Mouse (Mus musculus) hindbrain, embryonic 12.5 days (tissue): ENCODE measurements around the gene Stfa1. TPM values are rescaled to one million over a fixed set of nuclear protein-coding genes. Genes with fewer than 3 reads are reported as not detected.
"Not testable (repeated sequence)": the region's sequence is repeated elsewhere in the genome, so short reads cannot be mapped to it uniquely, and the experiment has no call there.

Experiments
- ATAC-seq: fragments of 200-750 bp; cut with Nextera tagmentation; 2 replicates; pipeline ENCODE4 v1.8.0; 2017; ENCODE audit warnings: moderate TSS enrichment; ENCODE audit not compliant: low FRiP score
- H3K27ac ChIP-seq: fragments of 300-500 bp; sonication (generic); 2 replicates; pipeline ENCODE4 v1.5.1; 2016; ENCODE audit warnings: mild to moderate bottlenecking
- H3K27me3 ChIP-seq: fragments of 300-500 bp; sonication (generic); 2 replicates; pipeline ENCODE4 v1.6.1; 2016; ENCODE audit warnings: mild to moderate bottlenecking
- H3K36me3 ChIP-seq: fragments of 300-500 bp; sonication (generic); 2 replicates; pipeline ENCODE4 v1.6.1; 2016; ENCODE audit warnings: mild to moderate bottlenecking
- H3K4me1 ChIP-seq: fragments of 300-500 bp; sonication (generic); 2 replicates; pipeline ENCODE4 v1.6.1; 2016
- H3K4me2 ChIP-seq: fragments of 300-500 bp; sonication (generic); replicated peaks from 2 replicates; pipeline ENCODE4 v1.6.1; 2016; ENCODE audit warnings: mild to moderate bottlenecking
- H3K4me3 ChIP-seq: fragments of 300-500 bp; sonication (generic); 2 replicates; pipeline ENCODE4 v1.5.1; 2016; ENCODE audit warnings: mild to moderate bottlenecking
- H3K9ac ChIP-seq: fragments of 300-500 bp; sonication (generic); 2 replicates; pipeline ENCODE4 v1.6.1; 2016; ENCODE audit warnings: mild to moderate bottlenecking, moderate library complexity
- H3K9me3 ChIP-seq: fragments of 300-500 bp; sonication (generic); replicated peaks from 2 replicates; pipeline ENCODE4 v1.6.1; 2016; ENCODE audit warnings: mild to moderate bottlenecking
- WGBS: fragments of 180-500 bp; shearing (Covaris S2); methylation state at CpG from one replicate; pipeline ENCODE4 v1.1.7; 2016; 5-methylcytosine and 5-hydroxymethylcytosine counted together
- polyA plus RNA-seq: library from polyadenylated mRNA; unstranded; fragments of >200 nt; fragmentation: Nextera tagmentation; extraction: Ambion mirVana; gene quantifications from 2 replicates; pipeline ENCODE4 v1.2.1, GENCODE M21; 2016

Stfa1 gene
- polyA plus RNA-seq, result 3.1 and 5.1 TPM in 2 replicates

DNA sequence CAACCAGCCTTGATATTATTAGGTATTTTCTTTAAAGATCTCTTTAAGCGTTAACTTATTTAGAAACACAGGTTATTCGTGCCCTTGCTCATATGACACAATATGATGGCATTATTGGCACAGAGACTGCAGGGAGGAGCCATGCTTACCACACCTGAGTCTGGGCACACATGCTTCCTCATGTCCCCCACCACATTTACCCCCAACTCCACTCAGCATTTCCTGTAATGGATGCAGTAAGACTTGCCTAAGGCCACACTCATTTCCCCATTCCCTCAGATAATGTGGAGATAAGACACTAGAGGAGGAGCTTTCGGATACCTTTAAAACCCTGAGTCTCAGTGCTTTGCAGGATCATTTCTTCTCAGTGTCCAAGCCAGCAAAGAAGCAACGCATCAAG lies at the start of gene Stfa1:
TSS of gene Stfa1 (plus strand) at position 156 of the 400 bp plus-strand sequence.
- H3K9me3 ChIP-seq, H3K27me3 ChIP-seq, H3K9ac ChIP-seq, ATAC-seq, H3K4me2 ChIP-seq, H3K4me1 ChIP-seq, H3K4me3 ChIP-seq, H3K27ac ChIP-seq, H3K36me3 ChIP-seq: not testable (repeated sequence)
- WGBS, result 95% methylated on average over 4 of the region's 4 CpGs

DNA sequence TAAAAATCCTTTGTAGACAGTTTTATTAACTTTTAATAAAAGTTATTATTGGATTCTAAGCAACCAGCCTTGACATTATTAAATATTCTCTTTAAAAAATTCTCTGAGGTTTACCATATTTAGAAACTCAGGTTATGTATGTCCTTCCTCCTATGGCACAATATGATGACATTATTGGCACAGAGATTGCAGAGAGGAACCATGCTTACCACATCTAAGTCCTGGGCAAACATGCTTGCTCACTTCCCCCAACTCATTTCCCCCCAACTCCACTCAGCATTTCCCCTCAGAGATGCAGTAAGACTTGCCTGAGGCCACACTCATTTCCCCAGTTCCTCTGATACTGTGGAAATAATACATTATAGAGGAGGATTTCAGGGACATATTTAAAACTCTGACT lies 16.2 kb upstream of the Stfa1 start:
- H3K4me1 ChIP-seq, H3K4me3 ChIP-seq, ATAC-seq, H3K4me2 ChIP-seq, H3K9ac ChIP-seq, H3K9me3 ChIP-seq, H3K27ac ChIP-seq, H3K27me3 ChIP-seq, H3K36me3 ChIP-seq: not testable (repeated sequence)

DNA sequence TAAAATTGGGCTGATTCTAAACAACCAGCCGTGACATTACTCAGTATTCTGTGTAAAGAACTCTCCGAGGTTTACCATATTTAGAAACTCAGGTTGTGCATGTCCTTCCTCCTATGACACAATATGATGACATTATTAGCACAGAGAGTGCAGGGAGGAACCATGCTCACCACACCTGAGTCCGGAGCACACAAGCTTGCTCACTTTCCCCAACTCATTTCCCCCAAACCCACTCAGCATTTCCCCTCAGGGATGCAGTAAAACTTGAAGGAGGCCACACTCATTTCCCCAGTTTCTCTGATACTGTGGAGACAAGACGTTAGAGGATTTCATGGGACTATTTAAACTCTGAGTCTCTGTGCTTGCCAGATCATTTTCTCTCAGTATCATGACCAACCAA lies 12.4 kb downstream of the Stfa1 start:
- H3K27me3 ChIP-seq, result no peaks in the 10 kb centered on the region
- WGBS, result 87% methylated on average over 4 of the region's 4 CpGs
- no peaks in the 10 kb centered on the region for H3K9me3 ChIP-seq
- H3K4me2 ChIP-seq, result no peak overlapping the region
- H3K4me3 ChIP-seq, result no peak overlapping the region
- no peaks in the 10 kb centered on the region for H3K4me1 ChIP-seq
- no peak for ATAC-seq
- no peak overlapping the region for H3K9ac ChIP-seq
- no peaks in the 10 kb centered on the region for H3K36me3 ChIP-seq
- no peak overlapping the region for H3K27ac ChIP-seq

DNA sequence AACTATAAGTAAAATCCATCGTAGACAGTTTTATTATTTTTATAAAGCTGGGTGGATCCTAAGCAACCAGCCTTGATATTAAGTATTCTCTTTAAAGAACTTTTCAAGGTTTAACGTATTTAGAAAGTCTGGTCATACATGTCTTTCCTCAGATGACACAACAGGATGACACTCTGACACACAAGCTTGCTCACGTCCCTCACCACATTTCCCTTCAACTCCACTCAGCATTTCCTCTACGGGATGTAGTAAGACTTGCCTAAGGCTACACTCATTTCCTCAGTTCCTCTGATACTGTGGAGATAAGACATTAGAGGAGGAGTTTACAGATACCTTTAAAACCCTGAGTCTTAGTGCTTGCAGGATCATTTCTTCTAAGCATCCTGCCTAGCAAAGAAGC lies 30.9 kb downstream of the Stfa1 start:
- H3K27ac ChIP-seq, result no peak overlapping the region
- H3K36me3 ChIP-seq, result no peaks in the 10 kb centered on the region
- H3K27me3 ChIP-seq, result no peaks in the 10 kb centered on the region
- no peak overlapping the region for H3K4me3 ChIP-seq
- WGBS, result 89% methylated on average over 4 of the region's 4 CpGs
- H3K9me3 ChIP-seq, result no peaks in the 10 kb centered on the region
- H3K9ac ChIP-seq, result no peak overlapping the region
- ATAC-seq, result no peak
- H3K4me2 ChIP-seq, result no peak overlapping the region
- H3K4me1 ChIP-seq, result no peaks in the 10 kb centered on the region

DNA sequence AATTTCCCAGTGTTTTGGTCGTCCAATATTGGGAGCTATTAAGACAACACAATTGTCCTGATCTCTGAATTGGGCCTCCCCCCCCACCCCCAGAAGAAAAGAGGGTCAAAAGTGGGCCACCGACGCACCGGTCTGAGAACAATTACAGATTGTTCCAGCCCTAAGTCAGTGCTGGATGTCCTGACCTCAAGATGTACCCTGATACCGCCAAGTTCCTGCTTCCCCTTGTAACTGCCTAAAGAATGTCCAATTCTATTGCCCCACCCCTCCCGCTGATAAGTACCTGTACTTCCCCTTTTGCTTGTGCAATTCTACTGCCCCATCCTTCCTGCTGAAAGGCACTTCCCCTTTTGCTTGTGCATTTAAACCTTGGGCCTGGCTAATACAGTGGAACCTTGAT lies 39.4 kb downstream of the Stfa1 start:
- not testable (repeated sequence) for H3K9me3 ChIP-seq, H3K36me3 ChIP-seq, H3K27ac ChIP-seq, H3K9ac ChIP-seq, ATAC-seq, H3K4me2 ChIP-seq, H3K27me3 ChIP-seq, H3K4me3 ChIP-seq, H3K4me1 ChIP-seq
- WGBS, result 83% methylated on average over 6 of the region's 6 CpGs

DNA sequence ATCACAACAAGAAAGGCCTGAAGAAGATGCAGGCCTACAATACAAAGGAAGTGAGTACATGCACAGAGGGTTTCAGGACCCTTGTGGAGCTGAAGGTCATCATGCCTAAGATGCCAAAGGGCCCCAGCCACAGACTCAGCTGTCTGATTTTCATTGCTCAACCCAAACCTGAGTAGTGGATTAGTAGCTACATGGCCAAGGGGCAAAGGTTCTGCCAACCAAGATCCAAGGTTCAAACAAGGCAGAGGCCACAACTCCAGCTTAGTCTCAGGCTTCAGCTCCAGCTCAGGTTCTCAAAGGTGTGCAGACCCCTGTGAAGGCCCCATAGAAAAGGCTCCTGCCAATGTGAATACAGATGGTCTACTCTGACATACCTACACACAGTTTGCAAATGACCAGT lies 42.5 kb downstream of the Stfa1 start:
- Histone ChIP-seq H3K27me3 (no peaks in the 10 kb centered on the region), H3K36me3 (no peaks in the 10 kb centered on the region), H3K9me3 (no peaks in the 10 kb centered on the region), H3K4me1 (no peaks in the 10 kb centered on the region), H3K4me3 (no peak overlapping the region), H3K4me2 (no peak overlapping the region), H3K9ac (no peak overlapping the region), H3K27ac (no peak overlapping the region)
- no peak for ATAC-seq

DNA sequence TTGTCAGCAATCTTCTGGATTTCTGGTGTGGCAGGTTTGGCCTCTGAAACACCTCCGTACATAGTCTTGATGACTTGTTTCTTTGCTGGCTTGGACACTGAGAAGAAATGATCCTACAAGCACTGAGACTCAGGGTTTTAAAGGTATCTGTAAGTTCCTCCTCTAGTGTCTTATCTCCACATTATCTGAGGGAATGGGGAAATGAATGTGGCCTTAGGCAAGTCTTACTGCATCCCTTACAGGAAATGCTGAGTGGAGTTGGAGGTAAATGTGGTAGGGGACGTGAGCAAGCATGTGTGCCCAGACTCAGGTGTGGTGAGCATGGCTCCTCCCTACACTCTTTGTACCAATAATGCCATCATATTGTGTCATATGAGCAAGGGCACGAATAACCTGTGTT lies 57.5 kb downstream of the Stfa1 start, which contains the start of gene BC117090:
TSS of gene BC117090 (minus strand) at position 101 of the 400 bp plus-strand sequence.
- 82% methylated on average over 3 of the region's 3 CpGs for WGBS

More for the DNA sequence above, 57.5 kb downstream of the Stfa1 start, which contains the start of gene BC117090:
- H3K27ac ChIP-seq, result no peak within 1 kb of the TSS
- H3K36me3 ChIP-seq, result no peaks in the 10 kb centered on the region
- H3K4me1 ChIP-seq, result no peaks in the 10 kb centered on the region
- H3K9ac ChIP-seq, result no peak within 1 kb of the TSS
- H3K27me3 ChIP-seq, result no peaks in the 10 kb centered on the region
- no peak within 1 kb of the TSS for H3K4me2 ChIP-seq
- no peak for ATAC-seq
- H3K9me3 ChIP-seq, result no peaks in the 10 kb centered on the region
- H3K4me3 ChIP-seq, result no peak within 1 kb of the TSS

Other genes starting within 250 kb of the Stfa1 start
- 12.6 and 13.2 TPM in 2 replicates for gene Wdr5b, start 235.8 kb upstream of the Stfa1 start, polyA plus RNA-seq
- 172 and 196 TPM in 2 replicates for gene Fam162a, start 205.4 kb upstream of the Stfa1 start, polyA plus RNA-seq
- gene Ccdc58, start 205.3 kb upstream of the Stfa1 start, polyA plus RNA-seq, result 56.6 and 61.1 TPM in 2 replicates
- not detected in 2 replicates for gene Csta1, start 145.7 kb upstream of the Stfa1 start, polyA plus RNA-seq
- gene Stfa2l1, start 120.1 kb upstream of the Stfa1 start, polyA plus RNA-seq, result 0.66 TPM in 1 of 2 replicates, not detected in the other
- 2.7 and 3.3 TPM in 2 replicates for gene Gm5483, start 92.7 kb upstream of the Stfa1 start, polyA plus RNA-seq
- not detected in 2 replicates for gene Gm5416, start 66.5 kb upstream of the Stfa1 start, polyA plus RNA-seq
- not detected in 2 replicates for gene 2010005H15Rik, start 55.5 kb upstream of the Stfa1 start, polyA plus RNA-seq
- not detected in 2 replicates for gene BC117090, start 57.4 kb downstream of the Stfa1 start, polyA plus RNA-seq
- gene BC100530, start 90.8 kb downstream of the Stfa1 start, polyA plus RNA-seq, result 5.0 and 6.4 TPM in 2 replicates
- gene Stfa2, start 131.5 kb downstream of the Stfa1 start, polyA plus RNA-seq, result 0.87 TPM in 1 of 2 replicates, not detected in the other
- 0.62 TPM in 1 of 2 replicates, not detected in the other for gene Stfa3, start 178.4 kb downstream of the Stfa1 start, polyA plus RNA-seq